Mouse (Mus musculus) spleen, postnatal 36 days (tissue): Measurements from ENCODE around the gene Apbb2.
"Not testable (repeated sequence)": the region's sequence is repeated elsewhere in the genome, so short reads cannot be mapped to it uniquely, and the experiment has no call there.

Experiments
- DNase-seq, 2 experiments: peaks; one replicate each; pipeline ENCODE4 v3.0.0; 2022; ENCODE audit warnings: low spot score in 2 of 2, mixed read lengths in 1 of 2

Gene Apbb2

DNA sequence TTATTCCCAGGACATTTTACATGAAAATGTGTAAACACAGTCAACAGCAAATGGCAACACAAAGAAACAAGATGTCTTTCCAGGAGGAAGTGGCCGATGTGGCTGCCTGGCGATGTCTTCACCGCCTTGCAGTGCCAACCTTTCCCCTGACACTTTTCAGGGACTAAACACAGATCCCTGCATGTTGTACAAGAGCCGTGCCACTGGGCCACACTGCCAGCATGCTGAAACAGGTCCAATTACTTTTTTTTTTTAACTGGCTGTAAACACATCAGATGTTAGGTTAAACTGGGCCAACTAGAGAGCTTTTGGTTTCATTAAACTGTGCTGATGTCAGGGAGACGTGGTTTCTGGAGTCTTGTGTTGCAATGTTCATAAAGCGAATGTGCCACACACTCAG lies 319.7 kb downstream of the Apbb2 start:
- DNase-seq: no peak

DNA sequence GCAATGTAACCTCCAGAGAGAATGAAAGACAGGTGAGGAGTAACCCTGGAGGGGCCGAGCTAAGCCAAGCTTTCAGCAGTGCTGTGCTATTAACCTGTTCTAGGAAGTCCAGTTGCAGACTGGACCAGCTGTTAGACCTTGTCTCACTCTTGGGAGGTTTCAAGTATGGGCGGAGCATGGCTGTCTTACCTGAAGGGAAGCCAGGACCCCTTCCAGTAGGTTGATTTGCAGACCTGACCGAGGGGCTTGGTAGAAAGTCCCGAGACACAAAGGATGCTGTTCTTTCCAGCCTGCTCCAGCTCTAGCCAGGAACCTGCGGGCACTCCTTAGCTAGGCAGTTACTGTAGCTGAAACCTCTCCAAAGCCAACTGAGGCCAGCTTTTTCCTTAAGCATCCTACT lies 322.5 kb downstream of the Apbb2 start:
- DNase-seq: no peak

DNA sequence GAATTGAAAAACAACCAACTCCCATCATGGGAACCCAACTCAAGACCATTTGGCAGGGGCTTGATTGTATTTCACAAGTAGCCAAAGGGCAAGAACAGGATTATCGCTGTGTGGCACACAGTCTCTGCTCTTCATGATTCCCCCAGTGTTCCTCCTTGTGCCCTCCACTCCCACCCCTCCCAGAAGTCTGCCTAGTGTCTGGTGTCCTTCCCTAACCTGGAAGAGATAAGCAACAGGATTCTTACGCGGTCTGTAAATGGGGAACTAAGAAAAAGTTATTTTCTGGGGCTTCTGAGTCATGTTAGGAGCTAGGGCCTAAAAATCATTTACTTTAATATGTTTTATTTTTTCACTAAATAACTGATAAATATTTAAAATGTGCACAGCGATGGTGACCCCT lies 323.6 kb downstream of the Apbb2 start:
- DNase-seq: no peak

DNA sequence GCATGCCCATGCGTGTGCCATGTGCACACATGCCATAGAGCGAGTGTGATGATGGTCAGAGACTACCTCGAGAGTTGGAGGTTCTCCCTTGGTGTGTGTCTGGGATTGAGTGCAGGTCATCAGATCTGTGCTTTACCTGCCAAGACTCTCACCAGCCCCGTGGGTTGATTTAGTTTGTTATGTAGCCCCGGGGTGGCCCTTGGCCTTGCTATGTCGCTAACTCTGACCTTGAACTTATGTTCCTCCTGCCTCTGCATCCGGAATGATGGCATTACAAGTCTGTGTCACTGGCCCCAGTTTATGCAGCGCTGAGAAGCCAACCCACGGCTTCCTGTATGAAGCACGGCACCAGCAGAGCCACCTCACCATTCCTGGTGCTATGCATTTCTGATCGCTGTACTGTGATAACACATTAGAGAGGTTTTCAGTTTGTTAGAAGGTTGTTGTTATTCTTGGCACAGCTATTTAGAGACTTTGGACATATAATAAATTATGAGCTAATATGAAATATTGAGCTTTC lies 324.4 kb downstream of the Apbb2 start:
- DNase-seq: no peak

DNA sequence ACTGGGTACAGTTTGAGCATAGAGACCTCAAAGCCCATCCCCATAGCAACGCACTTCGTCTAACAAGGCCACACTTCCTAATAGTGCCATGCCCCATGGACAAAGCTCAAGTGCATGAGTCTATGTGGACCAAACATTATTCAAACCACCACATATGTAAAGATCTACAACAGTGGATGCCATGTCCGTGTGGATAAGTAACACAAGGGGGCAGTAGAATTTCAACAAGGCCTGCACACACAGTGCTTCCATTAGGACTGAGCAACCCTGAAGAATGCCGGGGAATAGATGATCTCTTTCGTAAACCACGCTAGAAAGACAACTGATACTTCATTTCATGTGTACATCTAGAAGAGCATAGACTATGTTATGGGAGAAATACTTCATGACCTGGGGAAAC lies 337.8 kb downstream of the Apbb2 start:
- no peak for DNase-seq

DNA sequence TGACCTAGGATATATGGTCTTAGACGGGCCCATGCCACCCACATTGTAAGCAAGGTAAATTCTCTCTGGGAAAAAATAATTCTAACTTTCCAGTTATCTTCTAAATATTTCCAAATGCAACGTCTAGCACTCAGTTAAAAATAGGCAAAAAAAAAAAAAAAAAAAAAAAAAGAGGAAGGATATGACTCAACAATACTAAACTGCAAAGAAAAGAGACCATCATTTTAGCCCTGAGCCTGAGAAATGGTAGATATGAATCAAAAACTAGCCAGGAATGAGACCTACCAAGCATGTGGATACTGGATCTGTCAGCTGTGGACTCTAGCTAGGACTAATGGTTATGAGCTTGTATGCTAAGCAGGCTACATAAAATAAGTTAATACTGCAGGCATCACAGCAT lies 338.9 kb downstream of the Apbb2 start:
- DNase-seq: no peak

DNA sequence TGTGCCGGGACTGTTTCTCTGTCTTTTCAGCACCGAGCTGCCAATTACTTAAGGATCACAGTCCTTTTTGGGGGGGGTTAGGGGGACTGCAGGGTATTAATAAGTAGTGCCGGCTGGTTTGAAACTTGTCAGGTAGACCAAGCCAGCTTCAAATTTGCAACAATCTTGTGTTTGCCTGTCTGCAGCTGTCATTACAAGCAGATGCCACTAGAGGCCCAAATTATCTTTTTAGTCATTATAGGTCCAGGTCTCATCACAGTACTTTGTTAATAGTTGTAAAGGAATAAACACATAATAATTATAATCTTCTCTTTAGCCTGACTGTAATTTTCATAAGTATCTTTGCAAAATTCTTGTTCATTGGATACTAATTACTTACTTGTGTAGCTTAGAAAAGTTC lies 344.2 kb downstream of the Apbb2 start:
- DNase-seq: no peak

DNA sequence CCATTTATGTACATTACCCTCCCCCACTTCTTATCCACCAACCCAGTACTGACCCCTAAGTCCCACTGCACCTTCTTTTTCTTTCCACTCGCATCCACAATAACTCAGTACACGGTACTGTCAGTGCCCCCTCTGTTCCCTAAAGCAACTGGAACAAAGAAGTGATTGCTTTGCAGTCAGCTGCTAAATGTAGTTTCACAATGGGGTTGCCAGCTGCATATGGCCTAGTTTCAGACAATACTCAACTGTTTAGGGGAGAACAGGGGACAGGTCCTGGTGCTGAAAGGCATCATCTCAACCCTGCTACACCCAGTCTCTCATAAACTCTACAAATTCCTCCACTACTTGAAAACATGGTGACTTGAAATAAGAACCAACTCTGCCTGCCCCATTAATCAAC lies 347.4 kb downstream of the Apbb2 start:
- DNase-seq: no peak

DNA sequence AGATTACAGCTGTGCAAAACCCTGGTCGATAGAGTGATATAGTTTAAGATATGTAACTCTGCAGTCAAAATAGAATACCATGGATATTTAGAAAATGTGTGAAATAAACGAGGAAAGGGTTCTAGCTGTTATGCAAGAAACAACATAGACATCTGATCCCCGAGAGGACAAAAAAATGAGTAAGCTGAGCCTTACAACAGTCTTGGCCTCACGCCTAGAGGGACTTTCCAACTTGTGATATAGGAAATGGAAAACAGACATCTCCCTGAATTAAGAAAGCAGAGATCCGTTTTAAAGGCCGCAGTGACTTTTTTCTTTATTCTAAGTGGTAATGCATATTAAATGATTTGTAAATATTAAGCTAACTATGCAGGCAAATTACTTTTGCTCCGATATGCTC lies 349.0 kb downstream of the Apbb2 start:
- DNase-seq: peak in 1 of 2 experiments; percentile 18

DNA sequence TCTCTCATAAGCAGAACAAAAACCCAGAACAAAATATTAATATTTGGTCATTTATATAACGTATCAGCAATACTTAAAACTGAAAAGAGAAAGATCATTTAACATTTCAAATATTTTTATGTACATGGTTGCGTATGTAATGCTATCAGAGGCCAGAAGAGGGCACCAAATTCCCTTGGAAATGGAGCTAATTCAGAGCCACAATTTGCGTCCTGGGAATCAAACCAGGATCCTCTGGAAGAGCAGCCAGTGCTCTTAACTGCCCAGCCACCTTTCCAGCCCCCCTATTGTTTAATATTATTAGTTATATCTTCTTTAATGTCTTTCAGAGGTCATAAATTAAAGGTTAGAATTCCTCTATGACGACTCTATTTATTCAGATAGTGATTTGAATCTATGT lies 355.2 kb downstream of the Apbb2 start:
- DNase-seq: no peak

DNA sequence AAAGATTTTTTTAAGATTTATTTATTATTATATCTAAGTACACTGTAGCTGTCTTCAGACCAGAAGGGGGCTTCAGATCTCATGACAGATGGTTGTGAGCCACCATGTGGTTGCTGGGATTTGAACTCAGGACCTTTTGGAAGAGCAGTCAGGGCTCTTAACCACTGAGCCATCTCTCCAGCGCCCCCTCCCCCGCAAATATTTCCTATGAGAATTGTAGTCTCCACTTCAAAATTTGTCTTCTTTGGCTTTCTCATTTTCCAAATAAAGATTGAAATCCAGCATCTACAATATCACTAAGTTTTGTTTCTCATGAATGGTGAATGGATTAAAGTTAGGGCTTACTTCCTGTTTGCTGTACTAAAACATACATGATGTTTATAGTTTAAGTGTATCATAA lies 356.1 kb downstream of the Apbb2 start:
- DNase-seq: no peak

DNA sequence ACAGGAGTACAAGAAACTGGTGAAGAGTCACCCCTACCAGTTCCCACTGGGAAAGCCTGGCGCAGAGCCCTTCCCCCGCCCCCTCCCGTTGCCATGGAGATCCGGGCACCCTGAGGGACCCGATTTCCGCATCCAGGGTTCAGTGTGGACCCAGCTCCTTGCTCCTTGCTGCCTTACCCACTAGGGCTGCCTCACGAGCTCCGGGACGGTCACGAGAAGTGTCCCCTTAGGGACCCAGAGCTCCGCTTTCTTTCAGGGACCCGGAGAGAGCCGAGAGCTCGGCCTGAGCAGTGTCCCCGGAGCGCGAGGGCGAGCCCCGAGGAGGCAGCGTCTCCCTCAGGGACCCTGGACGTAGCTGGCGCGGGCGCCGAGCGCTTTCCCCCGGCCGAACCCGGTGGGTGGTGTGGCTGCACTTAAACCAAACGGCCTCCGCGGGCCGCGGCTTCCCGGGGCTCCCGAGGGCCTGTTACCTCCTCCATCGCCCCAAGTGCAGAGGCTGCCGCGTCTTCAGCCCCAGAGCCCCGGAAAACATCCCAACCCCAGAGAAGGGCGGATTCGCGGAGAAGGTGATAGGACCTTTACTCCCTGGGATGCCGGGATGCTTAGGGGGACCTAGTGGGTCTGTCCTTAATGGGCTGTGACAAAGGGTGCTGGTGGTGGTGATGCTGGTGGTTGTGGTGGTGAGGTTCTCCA lies 358.7 kb downstream of the Apbb2 start, which contains the start of gene Nsun7:
TSS of gene Nsun7 (plus strand) at position 142 of the 693 bp plus-strand sequence.
- peak in 1 of 2 experiments; percentile 6 for DNase-seq

DNA sequence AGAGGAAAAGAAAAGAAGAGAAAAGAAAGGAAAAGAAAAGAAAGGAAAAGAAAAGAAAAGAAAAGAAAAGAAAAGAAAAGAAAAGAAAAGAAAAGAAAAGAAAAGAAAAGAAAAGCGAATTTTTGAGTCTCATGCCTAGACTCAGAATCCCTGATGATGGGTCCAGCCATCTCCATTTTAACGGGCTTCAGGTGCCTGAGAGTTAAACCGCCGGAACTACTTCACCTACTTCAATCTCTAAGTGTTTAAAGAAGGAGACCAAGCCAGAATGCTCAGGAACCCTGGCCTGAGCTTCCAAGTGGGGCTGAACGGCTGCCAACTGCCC lies 359.2 kb downstream of the Apbb2 start:
- not testable (repeated sequence) for DNase-seq

DNA sequence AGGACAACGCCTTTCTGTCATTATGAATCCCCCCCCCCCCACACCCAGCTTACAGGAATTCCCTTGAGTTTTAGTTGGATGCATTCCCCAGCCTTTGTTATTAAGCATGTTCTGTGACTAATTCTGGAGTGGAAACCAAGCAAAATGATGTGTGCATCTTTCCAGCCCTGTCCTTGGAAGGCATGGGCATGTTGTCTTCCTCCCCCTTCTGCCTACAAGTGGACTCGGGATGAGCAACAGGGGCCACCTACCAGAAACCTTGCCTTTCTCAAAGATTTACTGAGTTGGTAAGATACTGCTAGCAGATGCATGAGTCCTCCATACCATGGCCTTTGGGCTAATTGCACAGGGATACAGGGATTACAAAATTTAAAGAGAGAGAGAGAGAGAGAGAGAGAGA lies 359.6 kb downstream of the Apbb2 start:
- no peak for DNase-seq

DNA sequence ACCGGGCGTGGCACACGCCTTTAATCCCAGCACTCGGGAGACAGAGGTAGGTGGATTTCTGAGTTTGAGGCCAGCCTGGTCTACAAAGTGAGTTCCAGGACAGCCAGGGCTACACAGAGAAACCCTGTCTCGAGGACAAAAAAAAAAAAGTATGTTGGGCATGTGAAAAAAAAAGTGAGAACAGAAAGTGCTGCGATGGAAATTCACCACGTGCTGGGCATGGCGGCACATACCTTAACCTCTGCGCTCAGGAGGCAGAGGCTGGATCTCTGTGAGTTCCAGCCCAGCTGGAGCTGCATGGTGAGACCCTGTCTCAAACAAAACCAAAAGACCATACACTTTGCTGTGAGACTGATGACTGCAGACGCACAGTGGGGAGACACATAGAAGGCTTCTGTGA lies 363.5 kb downstream of the Apbb2 start:
- DNase-seq: no peak

DNA sequence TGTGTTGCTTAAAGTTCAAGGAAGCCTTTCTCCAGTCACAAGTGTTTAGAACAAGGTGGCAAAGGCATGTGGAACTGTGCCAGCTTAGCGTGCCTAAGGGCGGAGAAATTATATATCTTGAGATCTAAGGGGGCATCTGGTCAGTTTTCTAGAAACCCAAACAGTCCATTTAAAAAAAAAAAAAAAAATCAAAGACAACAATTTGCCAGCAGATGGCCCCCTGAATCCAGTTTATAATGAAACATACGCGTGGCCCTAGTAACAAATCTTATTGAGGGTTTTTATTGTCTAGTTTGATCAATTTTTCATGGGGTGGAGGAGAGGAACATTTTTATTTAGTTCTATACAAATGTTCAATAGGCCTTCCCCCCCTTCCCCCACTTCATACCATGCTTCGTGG lies 365.4 kb downstream of the Apbb2 start:
- no peak for DNase-seq
